Mouse (Mus musculus) neural tube, embryonic 11.5 days (tissue): Measurements from ENCODE around the gene Rasa2. TPM values are rescaled to one million over a fixed set of nuclear protein-coding genes. Genes with fewer than 3 reads are reported as not detected.
"Not testable (repeated sequence)": the region's sequence is repeated elsewhere in the genome, so short reads cannot be mapped to it uniquely, and the experiment has no call there.

ENCODE experiments used
- ATAC-seq: fragments of 200-750 bp; cut with Nextera tagmentation; 2 replicates; pipeline ENCODE4 v1.8.0; 2017; ENCODE audit warnings: moderate number of reproducible peaks, mild to moderate bottlenecking, moderate TSS enrichment, moderate library complexity; ENCODE audit not compliant: insufficient read depth, low FRiP score, low TSS enrichment
- DNase-seq: peaks from one replicate; pipeline ENCODE4 v3.0.0-alpha.2; 2015; ENCODE audit warnings: low spot score
- H3K27ac ChIP-seq: fragments of 300-500 bp; sonication (generic); 2 replicates; pipeline ENCODE4 v1.5.1; 2014; ENCODE audit warnings: low read depth, mild to moderate bottlenecking, low read length
- H3K27me3 ChIP-seq: fragments of 300-500 bp; sonication (generic); 2 replicates; pipeline ENCODE4 v1.6.1; 2014; ENCODE audit warnings: mild to moderate bottlenecking, low read length, mixed read lengths; ENCODE audit not compliant: control insufficient read depth, insufficient read depth
- H3K36me3 ChIP-seq: fragments of 300-500 bp; sonication (generic); 2 replicates; pipeline ENCODE4 v1.6.1; 2014; ENCODE audit warnings: mild to moderate bottlenecking, low read length, moderate library complexity, mixed read lengths; ENCODE audit not compliant: control insufficient read depth, insufficient read depth
- H3K4me1 ChIP-seq: fragments of 300-500 bp; sonication (generic); 2 replicates; pipeline ENCODE4 v1.6.1; 2014; ENCODE audit warnings: low read length, mixed read lengths; ENCODE audit not compliant: control insufficient read depth, insufficient read depth
- H3K4me2 ChIP-seq: fragments of 300-500 bp; sonication (generic); 2 replicates; pipeline ENCODE4 v1.6.1; 2014; ENCODE audit warnings: low read depth, mild to moderate bottlenecking, moderate library complexity
- H3K4me3 ChIP-seq: fragments of 300-500 bp; sonication (generic); 2 replicates; pipeline ENCODE4 v1.5.1; 2014; ENCODE audit warnings: low read depth, low read length
- H3K9ac ChIP-seq: fragments of 300-500 bp; sonication (generic); 2 replicates; pipeline ENCODE4 v1.6.1; 2014; ENCODE audit warnings: mild to moderate bottlenecking, low read length
- H3K9me3 ChIP-seq: fragments of 300-500 bp; sonication (generic); 2 replicates; pipeline ENCODE4 v1.6.1; 2016; ENCODE audit warnings: low read length; ENCODE audit not compliant: control insufficient read depth
- WGBS: fragments of 180-500 bp; shearing (Covaris S2); extraction: QIAGEN DNeasy Blood & Tissue Kit; methylation state at CpG from one replicate; pipeline ENCODE4 v1.1.7; 2014; 5-methylcytosine and 5-hydroxymethylcytosine counted together
- polyA plus RNA-seq: library from polyadenylated mRNA; unstranded; fragments of >200 nt; fragmentation: Nextera tagmentation; extraction: Ambion mirVana; gene quantifications from 2 replicates; pipeline ENCODE4 v1.2.1, GENCODE M21; 2014

The Rasa2 gene
- polyA plus RNA-seq, 1 experiment from 2014 or later = 15.7 TPM

- not testable (repeated sequence) for H3K4me3 ChIP-seq, H3K27me3 ChIP-seq, ATAC-seq, H3K36me3 ChIP-seq, DNase-seq, H3K9ac ChIP-seq, H3K9me3 ChIP-seq, H3K27ac ChIP-seq, H3K4me2 ChIP-seq, H3K4me1 ChIP-seq
- WGBS = 81% methylated on average over 2 of the region's 2 CpGs
Observed at GRCm38 (mm10) chr9:96521574-96521973, 109.8 kb downstream of the Rasa2 start.

- WGBS = 35% methylated on average over 4 of the region's 4 CpGs
- Histone ChIP-seq H3K27ac (no peak overlapping the region), H3K4me2 (no peak overlapping the region), H3K9ac (no peak overlapping the region), H3K9me3 (no peaks in the 10 kb centered on the region), H3K4me1 (no peaks in the 10 kb centered on the region), H3K36me3 (no peaks in the 10 kb centered on the region), H3K27me3 (no peaks in the 10 kb centered on the region), H3K4me3 (no peak overlapping the region)
- ATAC-seq (no peak), DNase-seq (no peak)
Observed at GRCm38 (mm10) chr9:96517429-96517828, 114.0 kb downstream of the Rasa2 start.

- Histone ChIP-seq H3K4me2 (no peak overlapping the region), H3K9me3 (no peaks in the 10 kb centered on the region), H3K4me1 (no peaks in the 10 kb centered on the region), H3K9ac (no peak overlapping the region), H3K36me3 (no peaks in the 10 kb centered on the region), H3K27me3 (no peaks in the 10 kb centered on the region), H3K27ac (no peak overlapping the region), H3K4me3 (no peak overlapping the region)
- DNase-seq = no peak
- WGBS = 63% methylated on average over 3 of the region's 3 CpGs
- ATAC-seq = no peak
Observed at GRCm38 (mm10) chr9:96516806-96517205, 114.6 kb downstream of the Rasa2 start.

- DNase-seq (no peak), ATAC-seq (no peak)
- 91% methylated on average over 5 of the region's 5 CpGs for WGBS
Observed at GRCm38 (mm10) chr9:96515737-96516136, 115.7 kb downstream of the Rasa2 start.

GRCm38 (mm10) chr9:96514278-96514677 lies 117.1 kb downstream of the Rasa2 start:
- ATAC-seq (no peak), DNase-seq (no peak)
- Histone ChIP-seq H3K36me3 (no peaks in the 10 kb centered on the region), H3K4me3 (no peak overlapping the region), H3K27me3 (no peaks in the 10 kb centered on the region), H3K4me1 (no peaks in the 10 kb centered on the region), H3K9me3 (no peaks in the 10 kb centered on the region), H3K9ac (no peak overlapping the region), H3K27ac (no peak overlapping the region), H3K4me2 (no peak overlapping the region)
- WGBS = 91% methylated on average over 5 of the region's 5 CpGs

More at GRCm38 (mm10) chr9:96515737-96516136, 115.7 kb downstream of the Rasa2 start:
- H3K4me3 ChIP-seq = no peak overlapping the region
- no peak overlapping the region for H3K27ac ChIP-seq
- no peak overlapping the region for H3K9ac ChIP-seq
- no peaks in the 10 kb centered on the region for H3K9me3 ChIP-seq
- H3K4me2 ChIP-seq = no peak overlapping the region
- H3K27me3 ChIP-seq = no peaks in the 10 kb centered on the region
- H3K36me3 ChIP-seq = no peaks in the 10 kb centered on the region
- H3K4me1 ChIP-seq = no peaks in the 10 kb centered on the region

GRCm38 (mm10) chr9:96506011-96506498 lies 125.4 kb downstream of the Rasa2 start:
- peak; percentile 81 for ATAC-seq
- no peak overlapping the region for H3K9ac ChIP-seq
- H3K36me3 ChIP-seq = no peaks in the 10 kb centered on the region
- H3K4me1 ChIP-seq = peaks cover 8% of the 10 kb centered on the region
- H3K4me2 ChIP-seq = peak overlapping the region; percentile 29
- no peak overlapping the region for H3K4me3 ChIP-seq
- peak; percentile 65 for DNase-seq
- 0 out of 2 replicates have a peak overlapping the region, but pooled peaks have one; percentile 39 for H3K27ac ChIP-seq
- H3K27me3 ChIP-seq = no peaks in the 10 kb centered on the region
- WGBS = 17% methylated on average over 10 of the region's 10 CpGs
- no peaks in the 10 kb centered on the region for H3K9me3 ChIP-seq

- H3K27me3 ChIP-seq = no peaks in the 10 kb centered on the region
- no peak overlapping the region for H3K9ac ChIP-seq
- H3K27ac ChIP-seq = no peak overlapping the region
- peaks cover 8% of the 10 kb centered on the region for H3K4me1 ChIP-seq
- H3K4me2 ChIP-seq = no peak overlapping the region
- ATAC-seq (no peak), DNase-seq (no peak)
- 88% methylated on average over 4 of the region's 4 CpGs for WGBS
- no peaks in the 10 kb centered on the region for H3K9me3 ChIP-seq
- H3K4me3 ChIP-seq = no peak overlapping the region
- no peaks in the 10 kb centered on the region for H3K36me3 ChIP-seq
Observed at GRCm38 (mm10) chr9:96505156-96505555, 126.3 kb downstream of the Rasa2 start.

GRCm38 (mm10) chr9:96504116-96504895 lies 127.1 kb downstream of the Rasa2 start:
- DNase-seq (no peak), ATAC-seq (no peak)
- Histone ChIP-seq H3K36me3 (no peaks in the 10 kb centered on the region), H3K27me3 (no peaks in the 10 kb centered on the region), H3K9me3 (no peaks in the 10 kb centered on the region), H3K9ac (no peak overlapping the region), H3K4me1 (peaks cover 8% of the 10 kb centered on the region), H3K27ac (no peak overlapping the region), H3K4me2 (no peak overlapping the region), H3K4me3 (no peak overlapping the region)
- 72% methylated on average over 17 of the region's 17 CpGs for WGBS
